Mouse (Mus musculus) embryo, embryonic 11.5 days (tissue): ENCODE data around the gene Zfp719.

Source experiments
- DNase-seq: peaks from one replicate; pipeline ENCODE4 v3.0.0-alpha.2; 2012; ENCODE audit warnings: low read depth, low spot score

Gene Zfp719

GRCm38 (mm10) chr7:43579440-43580171 lies at the start of gene Zfp719:
Gene Zfp719, plus strand, starts transcription at chr7:43579610.
- peak; percentile 87 for DNase-seq

GRCm38 (mm10) chr7:43530216-43530785 lies 49.1 kb upstream of the Zfp719 start:
- DNase-seq, result no peak

GRCm38 (mm10) chr7:43532936-43533505 lies 46.4 kb upstream of the Zfp719 start:
- DNase-seq, result no peak

- no peak for DNase-seq
Measured at GRCm38 (mm10) chr7:43538524-43538923, 40.9 kb upstream of the Zfp719 start.

- no peak for DNase-seq
Measured at GRCm38 (mm10) chr7:43544225-43544977, 35.0 kb upstream of the Zfp719 start, which contains the start of gene Cd33. Gene Cd33, minus strand, starts transcription at chr7:43544428.

- DNase-seq, result no peak
Measured at GRCm38 (mm10) chr7:43545656-43546545, 33.5 kb upstream of the Zfp719 start.

- DNase-seq, result no peak
Measured at GRCm38 (mm10) chr7:43547666-43548065, 31.7 kb upstream of the Zfp719 start.

GRCm38 (mm10) chr7:43548206-43548605 lies 31.2 kb upstream of the Zfp719 start:
- DNase-seq, result no peak

- DNase-seq, result no peak
Measured at GRCm38 (mm10) chr7:43553153-43553552, 26.3 kb upstream of the Zfp719 start.

GRCm38 (mm10) chr7:43554550-43554949 lies 24.9 kb upstream of the Zfp719 start:
- DNase-seq, result no peak

- no peak for DNase-seq
Measured at GRCm38 (mm10) chr7:43555351-43555750, 24.1 kb upstream of the Zfp719 start.

- no peak for DNase-seq
Measured at GRCm38 (mm10) chr7:43556901-43557300, 22.5 kb upstream of the Zfp719 start.

GRCm38 (mm10) chr7:43562006-43562633 lies 17.3 kb upstream of the Zfp719 start, which contains the start of gene Zfp658:
Gene Zfp658, plus strand, starts transcription at chr7:43562256.
- peak; percentile 82 for DNase-seq

GRCm38 (mm10) chr7:43562651-43563070 lies 16.7 kb upstream of the Zfp719 start:
- peak; percentile 7 for DNase-seq

- DNase-seq, result no peak
Measured at GRCm38 (mm10) chr7:43563300-43563699, 16.1 kb upstream of the Zfp719 start.

- DNase-seq, result no peak
Measured at GRCm38 (mm10) chr7:43571216-43571615, 8.2 kb upstream of the Zfp719 start.

GRCm38 (mm10) chr7:43580526-43580925 lies 1.1 kb downstream of the Zfp719 start:
- DNase-seq, result no peak

- DNase-seq, result no peak
Measured at GRCm38 (mm10) chr7:43584790-43585189, 5.4 kb downstream of the Zfp719 start.

GRCm38 (mm10) chr7:43601884-43602283 lies 22.5 kb downstream of the Zfp719 start:
- DNase-seq, result no peak

- DNase-seq, result peak; percentile 54
Measured at GRCm38 (mm10) chr7:43606896-43607742, 27.7 kb downstream of the Zfp719 start, which contains the start of gene Zfp819. Gene Zfp819, plus strand, starts transcription at chr7:43607169.
